Comparison of ENCODE assay signal across 25 mouse cellular contexts in genomic region chr11:100853018-100853417, GRCm38 (mm10). TPM values are rescaled to one million over a fixed set of nuclear protein-coding genes. Genes with fewer than 3 reads are reported as not detected.
DNase-seq lines count a peak whose midpoint lies in the region; ATAC-seq and TF ChIP-seq lines count a peak whose summit lies in the region.
"Had no signal": no experiment of that assay in that cellular context is flagged by ENCODE, and none has a peak within 500 bp of the region (broad histone marks: within the 10 kb centered on the region; RNA-seq: fewer than 3 reads in every experiment).

No protein-coding gene starts in this region.

- peak overlapping the region; percentile 42 for H3K4me3 ChIP-seq in megakaryocyte, embryonic 14.5 days (replicated peaks)
- H3K4me3 ChIP-seq in liver, embryonic 12.5 days, result no peak overlapping the region
- no peak overlapping the region for H3K4me3 ChIP-seq in stomach, postnatal 0 days (ENCODE audit: low read depth, low read length)
- H3K4me3 ChIP-seq: forebrain, embryonic 12.5 days; hindbrain, embryonic 12.5 days; hindbrain, embryonic 15.5 days had no signal

- ATAC-seq in megakaryocyte, adult 5-6 weeks (ENCODE audit: poor library complexity, severe bottlenecking), result no peak
- ATAC-seq in granulocyte monocyte progenitor cell, adult 5-6 weeks (replicated peaks; ENCODE audit: poor library complexity, severe bottlenecking), result peak; percentile 43
- no peak for ATAC-seq in liver, embryonic 12.5 days
- ATAC-seq in stomach, postnatal 0 days (ENCODE audit: low FRiP score, low TSS enrichment), result no peak
- ATAC-seq: activated CD4-positive, CD25-positive, alpha-beta regulatory T cell, adult 4 months; forebrain, embryonic 16.5 days; intestine, embryonic 16.5 days had no signal

- TF ChIP-seq EP300 in stomach, postnatal 0 days (optimal IDR thresholded peaks at IDR 0.05), result no peak

- H3K9me3 ChIP-seq in megakaryocyte, embryonic 14.5 days, result no peaks in the 10 kb centered on the region
- H3K9me3 ChIP-seq in liver, embryonic 12.5 days (replicated peaks), result no peaks in the 10 kb centered on the region
- H3K9me3 ChIP-seq in stomach, postnatal 0 days (ENCODE audit: control insufficient read depth, low read length), result no peaks in the 10 kb centered on the region
- H3K9me3 ChIP-seq: forebrain, embryonic 12.5 days; G1E; hindbrain, embryonic 12.5 days; hindbrain, embryonic 15.5 days had no signal

- DNase-seq in MN1 (ENCODE audit: low spot score), result peak; percentile 20
- DNase-seq in naive thymus-derived CD4-positive, alpha-beta T cell, adult 2 months (ENCODE audit: low read depth), result peak; percentile 39
- DNase-seq in urinary bladder, adult 18-20 months (ENCODE audit: low spot score in 2 of 2), result no peak
- DNase-seq in stomach, postnatal 0 days (ENCODE audit: low spot score), result no peak
- DNase-seq: adrenal gland, adult 8-10 months; adrenal gland, postnatal 25 days; cerebellum, adult 11-12 months; cerebellum, adult 8-10 months; cerebellum, postnatal 10 days; cerebellum, postnatal 36 days; gastrocnemius, postnatal 10 days; gastrocnemius, postnatal 36 days; heart, adult 11 months had no signal

- peaks cover 57% of the 10 kb centered on the region for H3K27me3 ChIP-seq in megakaryocyte, embryonic 14.5 days (replicated peaks)
- peaks cover 56% of the 10 kb centered on the region for H3K27me3 ChIP-seq in liver, embryonic 12.5 days (replicated peaks)
- no peaks in the 10 kb centered on the region for H3K27me3 ChIP-seq in stomach, postnatal 0 days (ENCODE audit: control insufficient read depth, insufficient read depth, low read length)

- H3K36me3 ChIP-seq in megakaryocyte, embryonic 14.5 days (replicated peaks; ENCODE audit: low read length), result no peaks in the 10 kb centered on the region
- no peaks in the 10 kb centered on the region for H3K36me3 ChIP-seq in liver, embryonic 12.5 days
- no peaks in the 10 kb centered on the region for H3K36me3 ChIP-seq in stomach, postnatal 0 days (ENCODE audit: control insufficient read depth, insufficient read depth, low read length)
- H3K36me3 ChIP-seq: forebrain, embryonic 12.5 days; G1E; hindbrain, embryonic 12.5 days; hindbrain, embryonic 15.5 days had no signal

- peaks cover 53% of the 10 kb centered on the region for H3K4me1 ChIP-seq in megakaryocyte, embryonic 14.5 days
- peaks cover 30% of the 10 kb centered on the region for H3K4me1 ChIP-seq in liver, embryonic 12.5 days
- 0 out of 2 replicates have a peak, but pooled peaks cover 2% of the 10 kb centered on the region for H3K4me1 ChIP-seq in stomach, postnatal 0 days (replicated peaks; ENCODE audit: control insufficient read depth, insufficient read depth)

- no peak overlapping the region for H3K4me2 ChIP-seq in liver, embryonic 12.5 days
- no peak overlapping the region for H3K4me2 ChIP-seq in stomach, postnatal 0 days (replicated peaks; ENCODE audit: low read depth)
- H3K4me2 ChIP-seq: forebrain, embryonic 12.5 days; heart, embryonic 11.5 days; hindbrain, embryonic 12.5 days; hindbrain, embryonic 15.5 days had no signal

- 48% methylated on average over 5 of the region's 5 CpGs for WGBS in liver, embryonic 12.5 days (ENCODE audit: insufficient replicate concordance)
- 77% methylated on average over 5 of the region's 5 CpGs for WGBS in stomach, postnatal 0 days

- TF ChIP-seq CTCF in stomach, postnatal 0 days (IDR thresholded peaks at IDR 0.05; ENCODE audit: low read depth), result no peak

- H3K27ac ChIP-seq in liver, embryonic 12.5 days, result no peak overlapping the region
- no peak overlapping the region for H3K27ac ChIP-seq in stomach, postnatal 0 days (replicated peaks)
- H3K27ac ChIP-seq: forebrain, embryonic 12.5 days; hindbrain, embryonic 12.5 days; hindbrain, embryonic 15.5 days had no signal

- H3K9ac ChIP-seq in liver, embryonic 12.5 days, result no peak overlapping the region
- no peak overlapping the region for H3K9ac ChIP-seq in stomach, postnatal 0 days (ENCODE audit: low read length)
- H3K9ac ChIP-seq: forebrain, embryonic 12.5 days; hindbrain, embryonic 12.5 days; hindbrain, embryonic 15.5 days had no signal

RNA-seq across cellular contexts. Expression of gene Stat5b, which starts 2.5 kb away (rescaled TPM):
- polyA plus RNA-seq in megakaryocyte, embryonic 14.5 days (2012; ENCODE audit: insufficient read depth, low replicate concordance), result 5.7 and 12.8 TPM in 2 replicates
- total RNA-seq in megakaryocyte, adult 5-6 weeks (2015), result 40.9 and 47.6 TPM in 2 replicates
- total RNA-seq in megakaryocyte, adult 5-6 weeks (2017), result 50.6 and 53.2 TPM in 2 replicates
- 35.5 and 40.5 TPM in 2 replicates for total RNA-seq in granulocyte monocyte progenitor cell, adult 5-6 weeks (2014; fragmentation: Nextera tagmentation)
- 36.8 and 37.1 TPM in 2 replicates for total RNA-seq in granulocyte monocyte progenitor cell, adult 5-6 weeks (2017)
- polyA plus RNA-seq in liver, embryonic 12.5 days (2016; fragmentation: Nextera tagmentation; extraction: Ambion mirVana), result 31.6 and 33.7 TPM in 2 replicates
- polyA plus RNA-seq in stomach, postnatal 0 days (2015; fragmentation: Nextera tagmentation; extraction: Ambion mirVana), result 16.1 and 17.3 TPM in 2 replicates

RNA-seq across cellular contexts. Expression of gene Stat5a, which starts 6.1 kb away (rescaled TPM):
- polyA plus RNA-seq in megakaryocyte, embryonic 14.5 days (2012; ENCODE audit: insufficient read depth, low replicate concordance), result 2.3 and 3.9 TPM in 2 replicates
- total RNA-seq in megakaryocyte, adult 5-6 weeks (2015), result 20.0 and 22.5 TPM in 2 replicates
- 22.5 and 23.7 TPM in 2 replicates for total RNA-seq in megakaryocyte, adult 5-6 weeks (2017)
- total RNA-seq in granulocyte monocyte progenitor cell, adult 5-6 weeks (2014; fragmentation: Nextera tagmentation), result 33.7 and 36.6 TPM in 2 replicates
- 28.9 and 29.0 TPM in 2 replicates for total RNA-seq in granulocyte monocyte progenitor cell, adult 5-6 weeks (2017)
- 16.0 and 17.7 TPM in 2 replicates for polyA plus RNA-seq in liver, embryonic 12.5 days (2016; fragmentation: Nextera tagmentation; extraction: Ambion mirVana)
- polyA plus RNA-seq in stomach, postnatal 0 days (2015; fragmentation: Nextera tagmentation; extraction: Ambion mirVana), result 13.0 and 13.5 TPM in 2 replicates

Comparison
In these comparisons a context has a peak if more than half of its experiments do, and no peak if none do; other contexts are left out.
1. DNase-seq: peak in MN1 (single experiment) and naive thymus-derived CD4-positive, alpha-beta T cell, adult 2 months (single experiment); none in urinary bladder, adult 18-20 months (0 of 2) and stomach, postnatal 0 days (single experiment).